Mouse (Mus musculus) neural tube, embryonic 15.5 days (tissue): ENCODE measurements around the gene Prrxl1. TPM values are rescaled to one million over a fixed set of nuclear protein-coding genes. Genes with fewer than 3 reads are reported as not detected.
A peak's percentile ranks its signal among the peaks of the same experiment; 100 is the strongest.

Experiments
- ATAC-seq: fragments of 200-750 bp; cut with Nextera tagmentation; 2 replicates; pipeline ENCODE4 v1.8.0; 2017; ENCODE audit warnings: mild to moderate bottlenecking, moderate TSS enrichment, moderate library complexity; ENCODE audit not compliant: low FRiP score
- H3K27ac ChIP-seq: fragments of 300-500 bp; sonication (generic); replicated peaks from 2 replicates; pipeline ENCODE4 v1.5.1; 2015; ENCODE audit warnings: mild to moderate bottlenecking, inconsistent platforms
- H3K27me3 ChIP-seq: fragments of 300-500 bp; sonication (generic); replicated peaks from 2 replicates; pipeline ENCODE4 v1.6.1; 2015; ENCODE audit warnings: inconsistent platforms
- H3K36me3 ChIP-seq: fragments of 300-500 bp; sonication (generic); 2 replicates; pipeline ENCODE4 v1.6.1; 2015; ENCODE audit warnings: inconsistent platforms
- H3K4me1 ChIP-seq: fragments of 300-500 bp; sonication (generic); 2 replicates; pipeline ENCODE4 v1.6.1; 2015; ENCODE audit warnings: inconsistent platforms
- H3K4me2 ChIP-seq: fragments of 300-500 bp; sonication (generic); 2 replicates; pipeline ENCODE4 v1.6.1; 2015; ENCODE audit warnings: inconsistent platforms, mild to moderate bottlenecking, moderate library complexity
- H3K4me3 ChIP-seq: fragments of 300-500 bp; sonication (generic); replicated peaks from 2 replicates; pipeline ENCODE4 v1.5.1; 2015; ENCODE audit warnings: mild to moderate bottlenecking, inconsistent platforms
- H3K9ac ChIP-seq: fragments of 300-500 bp; sonication (generic); replicated peaks from 2 replicates; pipeline ENCODE4 v1.6.1; 2015; ENCODE audit warnings: mild to moderate bottlenecking, inconsistent platforms
- H3K9me3 ChIP-seq: fragments of 300-500 bp; sonication (generic); replicated peaks from 2 replicates; pipeline ENCODE4 v1.6.1; 2016; ENCODE audit warnings: inconsistent platforms
- WGBS: fragments of 180-500 bp; shearing (Covaris S2); methylation state at CpG from one replicate; pipeline ENCODE4 v1.1.7; 2015; ENCODE audit warnings: mixed read lengths; 5-methylcytosine and 5-hydroxymethylcytosine counted together
- polyA plus RNA-seq: library from polyadenylated mRNA; unstranded; fragments of >200 nt; fragmentation: Nextera tagmentation; extraction: Ambion mirVana; gene quantifications from 2 replicates; pipeline ENCODE4 v1.2.1, GENCODE M21; 2015

Gene Prrxl1
- polyA plus RNA-seq, 1 experiment from 2014 or later, result 125 TPM

DNA sequence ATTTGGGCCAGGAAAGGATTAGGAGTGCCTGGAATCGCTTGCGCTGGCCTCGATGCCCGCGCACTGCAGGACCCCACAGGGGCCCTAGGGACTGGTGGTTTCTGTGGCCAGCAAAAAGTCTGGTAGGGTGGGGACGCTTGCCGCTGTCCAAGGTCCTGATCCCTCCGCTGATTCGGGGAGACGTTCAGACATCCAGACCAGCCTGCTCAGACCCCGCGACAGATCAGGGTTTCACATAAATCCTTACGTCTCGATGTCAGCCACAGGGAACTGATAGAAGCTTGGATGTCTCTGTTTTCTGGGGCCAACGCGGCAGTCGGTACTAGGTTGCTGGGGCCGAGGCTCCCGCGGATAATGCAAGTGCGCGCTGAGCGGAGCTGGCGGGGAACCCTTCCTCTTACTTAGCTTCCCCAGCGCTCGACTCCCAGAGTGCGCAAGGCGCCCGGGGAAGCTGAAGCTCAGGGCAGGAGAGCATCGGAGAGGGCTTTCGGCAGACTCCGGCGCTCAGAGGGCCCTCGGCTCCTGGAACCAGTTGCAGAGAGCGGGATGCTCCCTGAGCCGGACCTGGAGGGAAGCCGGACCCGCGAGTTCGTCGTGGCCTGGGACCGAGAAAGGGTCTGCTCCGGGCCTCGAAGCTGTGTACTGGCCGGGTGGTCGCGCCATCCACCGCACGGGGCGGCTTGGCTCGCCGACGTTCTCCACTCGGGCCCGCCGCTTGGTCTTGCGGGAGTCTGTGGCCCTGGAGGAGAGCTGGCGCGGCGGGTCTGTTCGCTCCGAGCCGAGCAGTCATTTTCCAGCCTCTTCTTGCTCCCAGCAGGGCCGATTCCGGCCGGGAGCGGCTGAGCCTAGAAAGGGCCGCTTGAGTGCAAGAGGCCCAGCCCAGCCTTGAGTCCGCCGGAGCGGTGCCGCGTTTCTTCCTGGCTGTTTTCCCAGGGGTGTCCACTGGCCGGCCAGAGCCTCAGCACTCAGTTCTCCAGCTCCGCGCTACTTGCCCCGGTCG lies 1.7 kb upstream of the Prrxl1 start:
- WGBS, result under 1% methylated on average over 78 of the region's 78 CpGs
- Histone ChIP-seq H3K4me2 (peak overlapping the region; percentile 62), H3K27me3 (peaks cover 77% of the 10 kb centered on the region), H3K9me3 (no peaks in the 10 kb centered on the region), H3K9ac (peak overlapping the region; percentile 39; the same call in 1 of the 2 replicates), H3K4me1 (peaks cover 41% of the 10 kb centered on the region), H3K36me3 (no peaks in the 10 kb centered on the region), H3K27ac (peak overlapping the region; percentile 76), H3K4me3 (peak overlapping the region; percentile 36)
- 0 out of 2 replicates have a peak, but pooled peaks have one; percentile 8 for ATAC-seq

- Histone ChIP-seq H3K36me3 (no peaks in the 10 kb centered on the region), H3K27me3 (peaks cover 88% of the 10 kb centered on the region), H3K4me3 (peak overlapping the region; percentile 39), H3K4me2 (peak overlapping the region; percentile 62), H3K9ac (no peak overlapping the region), H3K27ac (peak overlapping the region; percentile 84), H3K4me1 (peaks cover 41% of the 10 kb centered on the region), H3K9me3 (no peaks in the 10 kb centered on the region)
- WGBS, result 3% methylated on average over 23 of the region's 23 CpGs
- ATAC-seq, result peak; percentile 70
Measured at GRCm38 (mm10) chr14:32598437-32599219, 579 bp upstream of the Prrxl1 start.

GRCm38 (mm10) chr14:32600110-32600509 lies 903 bp downstream of the Prrxl1 start:
- peak overlapping the region; percentile 84 for H3K27ac ChIP-seq
- peak overlapping the region; percentile 45 for H3K9ac ChIP-seq
- no peaks in the 10 kb centered on the region for H3K9me3 ChIP-seq
- no peak for ATAC-seq
- 2% methylated on average over 16 of the region's 16 CpGs for WGBS
- peaks cover 41% of the 10 kb centered on the region for H3K4me1 ChIP-seq
- H3K4me3 ChIP-seq, result peak overlapping the region; percentile 39
- H3K4me2 ChIP-seq, result peak overlapping the region; percentile 62
- H3K36me3 ChIP-seq, result no peaks in the 10 kb centered on the region
- peaks cover 76% of the 10 kb centered on the region for H3K27me3 ChIP-seq

DNA sequence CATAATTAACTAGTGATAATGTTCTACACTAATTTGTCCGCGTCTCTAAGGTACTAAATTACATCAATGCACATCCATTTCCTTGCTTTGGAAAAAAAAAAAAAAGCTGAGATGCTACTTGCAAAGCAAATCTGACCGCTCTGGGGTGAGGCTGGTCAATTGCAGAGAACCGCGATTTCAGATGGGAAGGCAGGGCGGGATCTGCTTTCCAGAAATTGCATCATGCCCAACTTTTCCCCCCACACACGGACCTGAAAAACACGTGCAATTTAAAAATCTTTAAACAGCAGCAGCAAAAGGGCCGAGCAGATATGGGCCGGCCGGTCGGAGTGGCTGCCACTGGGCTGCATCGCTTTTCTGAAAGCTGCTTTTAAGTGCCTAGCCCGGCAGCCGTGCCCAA lies 6.3 kb downstream of the Prrxl1 start:
- H3K9ac ChIP-seq, result no peak overlapping the region
- 0 out of 2 replicates have a peak overlapping the region, but pooled peaks have one; percentile 23 for H3K27ac ChIP-seq
- WGBS, result 26% methylated on average over 15 of the region's 15 CpGs

DNA sequence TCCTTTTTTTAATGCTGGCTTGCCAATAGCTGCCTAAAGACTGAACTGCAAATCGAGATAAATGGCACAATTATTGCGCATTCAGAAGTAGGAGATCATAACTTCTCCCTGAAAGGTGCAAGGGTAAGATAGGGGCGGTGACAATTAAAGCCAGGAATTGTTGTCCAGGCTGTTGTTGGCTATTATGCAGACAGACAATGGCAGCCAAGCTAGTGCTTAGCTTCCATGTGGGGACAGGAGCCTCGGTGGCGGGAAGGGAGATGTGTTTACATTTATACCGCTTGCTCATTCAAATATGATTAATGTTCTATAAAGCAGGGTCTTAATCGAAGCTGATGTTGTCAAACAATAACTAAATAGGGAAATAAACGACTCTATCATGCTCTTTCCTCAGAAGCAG lies 7.1 kb downstream of the Prrxl1 start:
- Histone ChIP-seq H3K27ac (no peak overlapping the region), H3K9me3 (no peaks in the 10 kb centered on the region), H3K4me1 (peaks cover 33% of the 10 kb centered on the region), H3K36me3 (no peaks in the 10 kb centered on the region), H3K4me3 (no peak overlapping the region), H3K4me2 (peak overlapping the region; percentile 43), H3K9ac (no peak overlapping the region), H3K27me3 (peaks cover 23% of the 10 kb centered on the region)
- no peak for ATAC-seq
- 36% methylated on average over 8 of the region's 8 CpGs for WGBS

More for the DNA sequence above, 6.3 kb downstream of the Prrxl1 start:
- H3K4me3 ChIP-seq, result peak overlapping the region; percentile 8; the same call in 1 of the 2 replicates
- ATAC-seq, result no peak
- no peaks in the 10 kb centered on the region for H3K9me3 ChIP-seq
- no peaks in the 10 kb centered on the region for H3K36me3 ChIP-seq
- peaks cover 33% of the 10 kb centered on the region for H3K4me1 ChIP-seq
- peaks cover 29% of the 10 kb centered on the region for H3K27me3 ChIP-seq
- H3K4me2 ChIP-seq, result peak overlapping the region; percentile 43

GRCm38 (mm10) chr14:32609392-32609791 lies 10.2 kb downstream of the Prrxl1 start:
- no peaks in the 10 kb centered on the region for H3K36me3 ChIP-seq
- no peak for ATAC-seq
- H3K9me3 ChIP-seq, result no peaks in the 10 kb centered on the region
- no peak overlapping the region for H3K4me2 ChIP-seq
- WGBS, result 23% methylated on average over 3 of the region's 3 CpGs
- peaks cover 6% of the 10 kb centered on the region; the same call in 1 of the 2 replicates for H3K27me3 ChIP-seq
- no peak overlapping the region for H3K27ac ChIP-seq
- no peak overlapping the region for H3K9ac ChIP-seq
- peaks cover 33% of the 10 kb centered on the region for H3K4me1 ChIP-seq
- no peak overlapping the region for H3K4me3 ChIP-seq

GRCm38 (mm10) chr14:32617253-32617652 lies 18.0 kb downstream of the Prrxl1 start:
- 88% methylated on average over 5 of the region's 5 CpGs for WGBS
- Histone ChIP-seq H3K4me1 (no peaks in the 10 kb centered on the region), H3K9me3 (no peaks in the 10 kb centered on the region), H3K27me3 (0 out of 2 replicates have a peak, but pooled peaks cover under 1% of the 10 kb centered on the region), H3K9ac (no peak overlapping the region), H3K36me3 (no peaks in the 10 kb centered on the region), H3K27ac (no peak overlapping the region), H3K4me2 (no peak overlapping the region), H3K4me3 (no peak overlapping the region)
- ATAC-seq, result no peak

GRCm38 (mm10) chr14:32624245-32624644 lies 25.0 kb downstream of the Prrxl1 start:
- Histone ChIP-seq H3K36me3 (no peaks in the 10 kb centered on the region), H3K27me3 (no peaks in the 10 kb centered on the region; the same call in 1 of the 2 replicates), H3K4me3 (no peak overlapping the region), H3K9ac (no peak overlapping the region), H3K27ac (no peak overlapping the region), H3K4me1 (0 out of 2 replicates have a peak, but pooled peaks cover 4% of the 10 kb centered on the region), H3K9me3 (no peaks in the 10 kb centered on the region), H3K4me2 (no peak overlapping the region)
- ATAC-seq, result no peak
- 79% methylated on average over 3 of the region's 3 CpGs for WGBS

- WGBS, result 88% methylated on average over 7 of the region's 7 CpGs
- H3K4me1 ChIP-seq, result peaks cover 10% of the 10 kb centered on the region; the same call in 1 of the 2 replicates
- H3K9ac ChIP-seq, result no peak overlapping the region
- no peaks in the 10 kb centered on the region for H3K36me3 ChIP-seq
- no peak overlapping the region for H3K27ac ChIP-seq
- no peak overlapping the region for H3K4me3 ChIP-seq
- H3K27me3 ChIP-seq, result no peaks in the 10 kb centered on the region; the same call in 1 of the 2 replicates
- H3K4me2 ChIP-seq, result no peak overlapping the region
- no peak for ATAC-seq
- H3K9me3 ChIP-seq, result no peaks in the 10 kb centered on the region
Measured at GRCm38 (mm10) chr14:32624811-32625210, 25.6 kb downstream of the Prrxl1 start.

DNA sequence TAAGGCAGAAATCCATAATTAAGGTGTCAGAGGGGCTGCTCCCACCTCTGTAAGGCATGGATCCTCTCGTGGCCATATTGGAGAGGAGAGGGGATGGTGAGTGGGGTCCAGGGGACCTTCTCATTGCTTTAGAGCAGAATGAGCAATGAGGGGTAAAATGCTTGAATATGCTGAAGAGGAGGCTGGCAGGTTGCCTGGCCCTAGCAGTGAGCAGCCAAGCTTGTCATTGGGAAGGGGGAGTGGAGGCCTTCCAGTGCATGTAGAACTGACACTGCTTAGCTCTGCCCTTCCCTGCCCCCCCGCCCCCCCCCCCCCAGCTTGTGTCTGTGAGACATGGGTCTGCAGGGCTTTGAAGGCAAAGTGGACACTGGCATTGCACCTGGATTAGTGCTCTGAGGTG lies 28.1 kb downstream of the Prrxl1 start:
- ATAC-seq, result no peak
- no peaks in the 10 kb centered on the region for H3K36me3 ChIP-seq
- 40% methylated on average over 2 of the region's 2 CpGs for WGBS
- H3K4me2 ChIP-seq, result no peak overlapping the region
- no peak overlapping the region for H3K9ac ChIP-seq
- no peaks in the 10 kb centered on the region for H3K9me3 ChIP-seq
- no peak overlapping the region for H3K4me3 ChIP-seq
- H3K27me3 ChIP-seq, result no peaks in the 10 kb centered on the region; the same call in 1 of the 2 replicates
- peaks cover 12% of the 10 kb centered on the region; the same call in 1 of the 2 replicates for H3K4me1 ChIP-seq
- H3K27ac ChIP-seq, result no peak overlapping the region

DNA sequence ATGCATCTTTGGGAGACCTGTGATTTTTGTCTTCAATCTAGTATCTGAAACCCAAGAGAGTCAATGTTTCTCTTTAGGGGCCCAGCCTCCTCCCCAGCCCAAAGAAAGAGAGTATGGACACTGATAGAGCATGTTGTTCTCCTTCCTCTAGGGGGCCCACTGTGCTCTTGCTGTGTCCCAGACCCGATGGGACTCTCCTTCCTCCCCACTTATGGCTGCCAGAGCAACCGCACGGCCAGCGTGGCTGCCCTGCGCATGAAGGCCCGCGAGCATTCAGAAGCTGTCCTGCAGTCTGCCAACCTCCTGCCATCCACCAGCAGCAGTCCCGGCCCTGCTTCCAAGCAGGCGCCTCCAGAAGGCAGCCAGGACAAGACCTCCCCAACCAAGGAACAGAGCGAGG lies 29.4 kb downstream of the Prrxl1 start:
- Histone ChIP-seq H3K9me3 (no peaks in the 10 kb centered on the region), H3K36me3 (no peaks in the 10 kb centered on the region), H3K27ac (no peak overlapping the region), H3K4me3 (no peak overlapping the region), H3K27me3 (no peaks in the 10 kb centered on the region; the same call in 1 of the 2 replicates), H3K9ac (no peak overlapping the region), H3K4me2 (no peak overlapping the region), H3K4me1 (peaks cover 12% of the 10 kb centered on the region; the same call in 1 of the 2 replicates)
- 59% methylated on average over 10 of the region's 10 CpGs for WGBS
- no peak for ATAC-seq
